Mouse (Mus musculus) bone marrow, adult 2 months (tissue): Measurements from ENCODE around the gene Gpr34. TPM values are rescaled to one million over a fixed set of nuclear protein-coding genes. Genes with fewer than 3 reads are reported as not detected.

Source experiments
- H3K27ac ChIP-seq: fragments of 200-500 bp; 2 replicates; pipeline ENCODE4 v1.5.1; 2012; ENCODE audit warnings: low read depth, mild to moderate bottlenecking, control low read depth, inconsistent platforms, low read length; ENCODE audit not compliant: control insufficient read depth, poor library complexity, insufficient read depth
- H3K4me1 ChIP-seq: fragments of 200-500 bp; 2 replicates; pipeline ENCODE4 v1.6.1; 2011; ENCODE audit warnings: low read length; ENCODE audit not compliant: control insufficient read depth, insufficient read depth
- H3K4me3 ChIP-seq: fragments of 200-500 bp; replicated peaks from 2 replicates; pipeline ENCODE3; 2011; ENCODE audit warnings: mild to moderate bottlenecking, low read depth, low read length, control low read depth; ENCODE audit not compliant: control insufficient read depth
- CTCF ChIP-seq: fragments of 200-500 bp; IDR thresholded peaks from 2 replicates; pipeline ENCODE4 v1.5.1; 2011; ENCODE audit warnings: low read length, control low read depth; ENCODE audit not compliant: control insufficient read depth, insufficient read depth
- POLR2A ChIP-seq: fragments of 200-500 bp; IDR thresholded peaks from 2 replicates; pipeline ENCODE4 v1.6.1; 2011; ENCODE audit warnings: low read depth, mild to moderate bottlenecking, control low read depth, low read length, borderline replicate concordance; ENCODE audit not compliant: control insufficient read depth
- WGBS: fragments of 180-500 bp; shearing (Covaris S2); methylation state at CpG from one replicate; pipeline ENCODE4 v1.1.7; 2018; 5-methylcytosine and 5-hydroxymethylcytosine counted together
- polyA plus RNA-seq: library from polyadenylated mRNA; stranded (reverse); fragments of >200 nt; gene quantifications from 2 replicates; pipeline ENCODE4 v1.2.4, GENCODE M21; 2011; ENCODE audit warnings: low replicate concordance; ENCODE audit not compliant: missing spikeins, insufficient read depth, insufficient read length

Gene Gpr34
- polyA plus RNA-seq, 1 experiment, result not detected

GRCm38 (mm10) chrX:13688356-13688755 is 56.5 kb downstream of the Gpr34 start:
- Histone ChIP-seq H3K27ac (no peak overlapping the region), H3K4me3 (no peak overlapping the region), H3K4me1 (no peaks in the 10 kb centered on the region)
- TF ChIP-seq CTCF (no peak), POLR2A (no peak)
- WGBS, result 66% methylated on average over 2 of the region's 2 CpGs

Other genes with a start within 250 kb of the Gpr34 start
- 0.68 TPM in 1 of 2 replicates, not detected in the other for gene Nyx, start 166.0 kb upstream of the Gpr34 start, polyA plus RNA-seq
- gene Gpr82, start 29.3 kb downstream of the Gpr34 start, polyA plus RNA-seq, result not detected in 2 replicates
- 8.4 and 10.8 TPM in 2 replicates for gene Cask, start 219.3 kb downstream of the Gpr34 start, polyA plus RNA-seq